15 mouse cellular contexts compared by ENCODE assay signal in the genomic region with DNA sequence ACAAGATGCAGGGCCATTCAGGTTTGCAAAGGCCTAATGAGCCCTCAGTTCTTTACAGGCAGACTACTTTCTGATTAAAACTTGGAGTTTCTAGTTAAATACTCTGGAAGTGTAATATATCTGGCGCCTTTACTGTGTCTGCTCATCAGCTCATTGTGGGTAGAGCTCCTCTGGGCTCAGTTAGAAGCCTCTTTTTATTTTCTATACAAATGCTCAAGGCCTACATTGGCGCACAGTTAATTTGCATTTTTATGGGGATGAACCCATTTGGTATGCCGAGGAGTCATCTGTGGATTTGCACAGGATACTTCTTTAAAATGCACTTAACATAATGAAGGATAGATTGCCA.
DNase-seq lines count a peak whose midpoint lies in the region; ATAC-seq lines count a peak whose summit lies in the region.
"Had no signal": no experiment of that assay in that cellular context is flagged by ENCODE, and none has a peak within 500 bp of the region (broad histone marks: within the 10 kb centered on the region; RNA-seq: fewer than 3 reads in every experiment).

No protein-coding gene starts in this region.

- peak overlapping the region; percentile 36 for H3K27ac ChIP-seq in heart, embryonic 13.5 days (replicated peaks)
- H3K27ac ChIP-seq in heart, embryonic 11.5 days (ENCODE audit: low read depth, low read length): no peak overlapping the region
- H3K27ac ChIP-seq in hindbrain, embryonic 16.5 days (ENCODE audit: low read depth, low read length): no peak overlapping the region
- H3K27ac ChIP-seq in hindbrain, embryonic 12.5 days: no peak overlapping the region
- H3K27ac ChIP-seq in neural tube, embryonic 12.5 days: no peak overlapping the region
- peak overlapping the region; percentile 20; the same call in 1 of the 2 replicates for H3K27ac ChIP-seq in neural tube, embryonic 13.5 days (replicated peaks)
- H3K27ac ChIP-seq: embryonic facial prominence, embryonic 10.5 days; heart, adult 2 months; hindbrain, postnatal 0 days had no signal

- no peaks in the 10 kb centered on the region for H3K9me3 ChIP-seq in heart, embryonic 13.5 days
- H3K9me3 ChIP-seq in heart, embryonic 11.5 days (replicated peaks; ENCODE audit: control insufficient read depth, low read length): no peaks in the 10 kb centered on the region
- H3K9me3 ChIP-seq in hindbrain, embryonic 16.5 days (ENCODE audit: control insufficient read depth, low read length): no peaks in the 10 kb centered on the region
- no peaks in the 10 kb centered on the region for H3K9me3 ChIP-seq in hindbrain, embryonic 12.5 days (replicated peaks)
- H3K9me3 ChIP-seq in neural tube, embryonic 12.5 days: no peaks in the 10 kb centered on the region
- H3K9me3 ChIP-seq in neural tube, embryonic 13.5 days: no peaks in the 10 kb centered on the region
- H3K9me3 ChIP-seq: embryonic facial prominence, embryonic 10.5 days had no signal

- no peak overlapping the region for H3K4me2 ChIP-seq in heart, embryonic 13.5 days
- no peak overlapping the region for H3K4me2 ChIP-seq in heart, embryonic 11.5 days
- no peak overlapping the region for H3K4me2 ChIP-seq in hindbrain, embryonic 16.5 days (ENCODE audit: low read length)
- H3K4me2 ChIP-seq in hindbrain, embryonic 12.5 days (replicated peaks): no peak overlapping the region
- H3K4me2 ChIP-seq in neural tube, embryonic 12.5 days (replicated peaks): no peak overlapping the region
- no peak overlapping the region for H3K4me2 ChIP-seq in neural tube, embryonic 13.5 days

- no peak overlapping the region for H3K9ac ChIP-seq in heart, embryonic 13.5 days
- H3K9ac ChIP-seq in heart, embryonic 11.5 days (ENCODE audit: low read depth, low read length): no peak overlapping the region
- H3K9ac ChIP-seq in hindbrain, embryonic 16.5 days (ENCODE audit: low read depth, low read length): no peak overlapping the region
- H3K9ac ChIP-seq in hindbrain, embryonic 12.5 days: no peak overlapping the region
- H3K9ac ChIP-seq in neural tube, embryonic 12.5 days: no peak overlapping the region
- H3K9ac ChIP-seq in neural tube, embryonic 13.5 days: no peak overlapping the region

- DNase-seq in cerebellum, adult 11-12 months: no peak
- DNase-seq: adrenal gland, postnatal 25 days; cerebellum, adult 2 months; cerebellum, postnatal 10 days; gastrocnemius, postnatal 14 days; kidney, adult 11 months had no signal

- no peak overlapping the region for H3K4me3 ChIP-seq in heart, embryonic 13.5 days
- no peak overlapping the region for H3K4me3 ChIP-seq in heart, embryonic 11.5 days (ENCODE audit: low read depth, low read length)
- H3K4me3 ChIP-seq in hindbrain, embryonic 16.5 days (ENCODE audit: low read length): no peak overlapping the region
- H3K4me3 ChIP-seq in hindbrain, embryonic 12.5 days: no peak overlapping the region
- no peak overlapping the region for H3K4me3 ChIP-seq in neural tube, embryonic 12.5 days
- no peak overlapping the region for H3K4me3 ChIP-seq in neural tube, embryonic 13.5 days
- H3K4me3 ChIP-seq: embryonic facial prominence, embryonic 10.5 days; heart, adult 2 months had no signal

- no peaks in the 10 kb centered on the region for H3K27me3 ChIP-seq in heart, embryonic 13.5 days (replicated peaks)
- H3K27me3 ChIP-seq in heart, embryonic 11.5 days (ENCODE audit: control insufficient read depth, insufficient read depth, low read length): no peaks in the 10 kb centered on the region
- no peaks in the 10 kb centered on the region for H3K27me3 ChIP-seq in hindbrain, embryonic 16.5 days (replicated peaks; ENCODE audit: control insufficient read depth, insufficient read depth, low read length)
- H3K27me3 ChIP-seq in hindbrain, embryonic 12.5 days: no peaks in the 10 kb centered on the region
- H3K27me3 ChIP-seq in neural tube, embryonic 12.5 days (replicated peaks): no peaks in the 10 kb centered on the region
- H3K27me3 ChIP-seq in neural tube, embryonic 13.5 days: no peaks in the 10 kb centered on the region

- no peaks in the 10 kb centered on the region for H3K36me3 ChIP-seq in heart, embryonic 13.5 days
- no peaks in the 10 kb centered on the region for H3K36me3 ChIP-seq in heart, embryonic 11.5 days (ENCODE audit: control insufficient read depth, insufficient read depth, low read length)
- no peaks in the 10 kb centered on the region for H3K36me3 ChIP-seq in hindbrain, embryonic 16.5 days (ENCODE audit: control insufficient read depth, insufficient read depth, low read length)
- H3K36me3 ChIP-seq in hindbrain, embryonic 12.5 days: no peaks in the 10 kb centered on the region
- H3K36me3 ChIP-seq in neural tube, embryonic 12.5 days: no peaks in the 10 kb centered on the region
- no peaks in the 10 kb centered on the region for H3K36me3 ChIP-seq in neural tube, embryonic 13.5 days
- H3K36me3 ChIP-seq: embryonic facial prominence, embryonic 10.5 days had no signal

- WGBS in heart, embryonic 13.5 days: 88% methylated on average over 3 of the region's 3 CpGs
- 88% methylated on average over 3 of the region's 3 CpGs for WGBS in heart, embryonic 11.5 days (ENCODE audit: insufficient replicate concordance)
- WGBS in hindbrain, embryonic 16.5 days: 55% methylated on average over 3 of the region's 3 CpGs
- 72% methylated on average over 3 of the region's 3 CpGs for WGBS in hindbrain, embryonic 12.5 days
- 45% methylated on average over 3 of the region's 3 CpGs for WGBS in neural tube, embryonic 12.5 days
- 32% methylated on average over 3 of the region's 3 CpGs for WGBS in neural tube, embryonic 13.5 days

- ATAC-seq in heart, embryonic 13.5 days (ENCODE audit: extremely low read depth, insufficient number of reproducible peaks, low FRiP score, low TSS enrichment): no peak
- no peak for ATAC-seq in heart, embryonic 11.5 days (replicated peaks; ENCODE audit: insufficient number of reproducible peaks, low FRiP score, low TSS enrichment)
- 0 out of 2 replicates have a peak, but pooled peaks have one; percentile 42 for ATAC-seq in hindbrain, embryonic 16.5 days
- no peak for ATAC-seq in hindbrain, embryonic 12.5 days (ENCODE audit: low FRiP score)
- 0 out of 2 replicates have a peak, but pooled peaks have one; percentile 50 for ATAC-seq in neural tube, embryonic 12.5 days (ENCODE audit: low FRiP score, low read depth)
- ATAC-seq in neural tube, embryonic 13.5 days (ENCODE audit: low read depth): peak; percentile 71; the same call in 1 of the 2 replicates
- ATAC-seq: hindbrain, postnatal 0 days had no signal

- H3K4me1 ChIP-seq in heart, embryonic 13.5 days: peaks cover 20% of the 10 kb centered on the region
- H3K4me1 ChIP-seq in heart, embryonic 11.5 days (ENCODE audit: control insufficient read depth, insufficient read depth, low read length): no peaks in the 10 kb centered on the region
- H3K4me1 ChIP-seq in hindbrain, embryonic 16.5 days (ENCODE audit: control insufficient read depth, insufficient read depth, low read depth, low read length): no peaks in the 10 kb centered on the region
- H3K4me1 ChIP-seq in hindbrain, embryonic 12.5 days: no peaks in the 10 kb centered on the region
- 0 out of 2 replicates have a peak, but pooled peaks cover 3% of the 10 kb centered on the region for H3K4me1 ChIP-seq in neural tube, embryonic 12.5 days
- peaks cover 10% of the 10 kb centered on the region for H3K4me1 ChIP-seq in neural tube, embryonic 13.5 days (replicated peaks)

Comparison
In these comparisons a context has a peak if more than half of its experiments do, and no peak if none do; other contexts are left out.
1. ATAC-seq: peak in hindbrain, embryonic 16.5 days (single experiment), neural tube, embryonic 12.5 days (single experiment) and neural tube, embryonic 13.5 days (single experiment); none in heart, embryonic 13.5 days (single experiment), heart, embryonic 11.5 days (single experiment) and hindbrain, embryonic 12.5 days (single experiment).
2. H3K27ac ChIP-seq: peak in heart, embryonic 13.5 days (single experiment) and neural tube, embryonic 13.5 days (single experiment); none in heart, embryonic 11.5 days (single experiment), hindbrain, embryonic 16.5 days (single experiment), hindbrain, embryonic 12.5 days (single experiment) and neural tube, embryonic 12.5 days (single experiment).